Mouse (Mus musculus) spleen, adult 2 months (tissue): ENCODE measurements around the gene Nr2f1. TPM values are rescaled to one million over a fixed set of nuclear protein-coding genes. Genes with fewer than 3 reads are reported as not detected.
A peak's percentile ranks its signal among the peaks of the same experiment; 100 is the strongest.

Experiments used
- DNase-seq, 2 experiments: peaks; one replicate each; pipeline versions ENCODE4 v3.0.0 to v3.0.0-alpha.2; 2012 to 2021; ENCODE audit warnings: low spot score in 2 of 2, low read depth in 1 of 2
- H3K27ac ChIP-seq: fragments of 200-500 bp; 2 replicates; pipeline ENCODE4 v1.5.1; 2012; ENCODE audit warnings: low read length, inconsistent platforms; ENCODE audit not compliant: insufficient read depth
- H3K27me3 ChIP-seq: fragments of 200-500 bp; 2 replicates; pipeline ENCODE4 v1.6.1; 2012; ENCODE audit warnings: mild to moderate bottlenecking, moderate library complexity, low read length, inconsistent platforms; ENCODE audit not compliant: control insufficient read depth, insufficient read depth
- H3K36me3 ChIP-seq: fragments of 200-500 bp; 2 replicates; pipeline ENCODE4 v1.6.1; 2012; ENCODE audit warnings: mild to moderate bottlenecking, low read length, inconsistent platforms; ENCODE audit not compliant: control insufficient read depth, insufficient read depth
- H3K4me1 ChIP-seq: fragments of 200-500 bp; 2 replicates; pipeline ENCODE4 v1.6.1; 2011; ENCODE audit warnings: inconsistent platforms; ENCODE audit not compliant: control insufficient read depth, insufficient read depth, insufficient read length
- H3K4me3 ChIP-seq: fragments of 200-500 bp; 2 replicates; pipeline ENCODE4 v1.5.1; 2011; ENCODE audit warnings: mild to moderate bottlenecking, inconsistent platforms; ENCODE audit not compliant: insufficient read depth, insufficient read length; ENCODE audit errors: extremely low read depth
- CTCF ChIP-seq: fragments of 200-500 bp; IDR thresholded peaks from 2 replicates; pipeline ENCODE4 v1.5.1; 2011; ENCODE audit warnings: mild to moderate bottlenecking, inconsistent platforms; ENCODE audit not compliant: insufficient read depth, insufficient read length, insufficient replicate concordance; ENCODE audit errors: extremely low read depth
- POLR2A ChIP-seq: fragments of 200-500 bp; IDR thresholded peaks from 2 replicates; pipeline ENCODE4 v1.6.1; 2011; ENCODE audit warnings: low read depth, low read length, inconsistent platforms
- WGBS: fragments of 180-500 bp; shearing (Covaris S2); methylation state at CpG from one replicate; pipeline ENCODE4 v1.1.7; 2018; 5-methylcytosine and 5-hydroxymethylcytosine counted together
- polyA plus RNA-seq: library from polyadenylated mRNA; depleted of rRNA; stranded (reverse); fragments of >200 nt; gene quantifications from 2 replicates; pipeline ENCODE4 v1.2.3, GENCODE M21; 2012

Gene Nr2f1
- polyA plus RNA-seq, 1 experiment, result 4.0 TPM

- H3K27ac ChIP-seq, result no peak overlapping the region
- no peak for DNase-seq
- TF ChIP-seq POLR2A, result no peak
- no peak for TF ChIP-seq CTCF
- H3K4me1 ChIP-seq, result no peaks in the 10 kb centered on the region
- H3K36me3 ChIP-seq, result no peaks in the 10 kb centered on the region
- peaks cover 16% of the 10 kb centered on the region for H3K27me3 ChIP-seq
- H3K4me3 ChIP-seq, result no peak overlapping the region
Measured at GRCm38 (mm10) chr13:78205426-78205825, 5.9 kb upstream of the Nr2f1 start.

DNA sequence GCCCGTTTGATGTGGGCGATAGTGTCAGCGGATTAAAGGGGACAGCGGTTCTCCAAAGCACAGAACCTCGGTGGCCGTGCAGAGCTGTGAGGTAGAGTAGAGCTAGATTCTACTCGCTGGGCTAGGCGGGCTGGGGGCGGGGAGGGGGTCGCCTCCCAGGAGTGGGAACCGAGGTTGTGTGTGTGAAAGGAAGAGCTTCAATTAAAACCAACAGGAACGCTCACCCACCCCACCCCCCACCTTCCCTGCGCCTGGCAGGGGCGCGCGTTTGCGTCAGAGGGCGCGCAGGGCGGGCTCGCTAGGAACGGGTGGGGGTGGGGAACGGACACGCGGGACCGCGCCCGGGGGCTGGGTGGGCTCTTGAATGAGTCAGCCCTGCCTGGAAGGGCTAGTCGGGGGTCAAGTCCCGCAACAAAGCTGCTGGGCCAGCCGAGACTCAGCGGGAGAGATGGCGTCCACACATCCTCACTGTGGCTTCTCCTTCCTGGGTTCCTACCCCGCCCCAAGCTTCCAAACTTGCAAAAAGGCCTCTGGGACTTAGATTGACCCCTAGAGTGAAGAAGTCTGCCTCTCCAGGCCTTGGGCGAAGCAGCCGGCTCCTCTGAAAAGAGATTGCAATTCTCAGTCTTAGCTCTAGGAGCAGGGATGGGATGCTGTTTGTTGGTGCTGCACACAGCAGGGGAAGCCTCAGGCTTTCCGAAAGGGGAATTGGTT, 3.9 kb upstream of the Nr2f1 start:
- H3K36me3 ChIP-seq, result no peaks in the 10 kb centered on the region
- peak overlapping the region; percentile 37 for H3K4me3 ChIP-seq
- TF ChIP-seq CTCF (no peak), POLR2A (no peak)
- H3K27me3 ChIP-seq, result peaks cover 23% of the 10 kb centered on the region
- H3K27ac ChIP-seq, result peak overlapping the region; percentile 57; the same call in 1 of the 2 replicates
- no peaks in the 10 kb centered on the region for H3K4me1 ChIP-seq
- no peak for DNase-seq
- whole genome bisulfite sequencing, result 4% methylated on average over 37 of the region's 37 CpGs

- Histone ChIP-seq H3K36me3 (no peaks in the 10 kb centered on the region), H3K27ac (no peak overlapping the region), H3K27me3 (peaks cover 26% of the 10 kb centered on the region), H3K4me3 (peak overlapping the region; percentile 37; the same call in 1 of the 2 replicates), H3K4me1 (no peaks in the 10 kb centered on the region)
- WGBS, result 6% methylated on average over 47 of the region's 47 CpGs
- DNase-seq, result no peak
- TF ChIP-seq CTCF (no peak), POLR2A (no peak)
Measured at GRCm38 (mm10) chr13:78202574-78203347, 3.2 kb upstream of the Nr2f1 start.

GRCm38 (mm10) chr13:78201871-78202565, 2.5 kb upstream of the Nr2f1 start:
- H3K4me1 ChIP-seq, result no peaks in the 10 kb centered on the region
- no peaks in the 10 kb centered on the region for H3K36me3 ChIP-seq
- no peak overlapping the region for H3K4me3 ChIP-seq
- no peak overlapping the region for H3K27ac ChIP-seq
- WGBS, result 15% methylated on average over 22 of the region's 22 CpGs
- no peak for TF ChIP-seq POLR2A
- TF ChIP-seq CTCF, result no peak
- peaks cover 31% of the 10 kb centered on the region for H3K27me3 ChIP-seq
- no peak for DNase-seq

DNA sequence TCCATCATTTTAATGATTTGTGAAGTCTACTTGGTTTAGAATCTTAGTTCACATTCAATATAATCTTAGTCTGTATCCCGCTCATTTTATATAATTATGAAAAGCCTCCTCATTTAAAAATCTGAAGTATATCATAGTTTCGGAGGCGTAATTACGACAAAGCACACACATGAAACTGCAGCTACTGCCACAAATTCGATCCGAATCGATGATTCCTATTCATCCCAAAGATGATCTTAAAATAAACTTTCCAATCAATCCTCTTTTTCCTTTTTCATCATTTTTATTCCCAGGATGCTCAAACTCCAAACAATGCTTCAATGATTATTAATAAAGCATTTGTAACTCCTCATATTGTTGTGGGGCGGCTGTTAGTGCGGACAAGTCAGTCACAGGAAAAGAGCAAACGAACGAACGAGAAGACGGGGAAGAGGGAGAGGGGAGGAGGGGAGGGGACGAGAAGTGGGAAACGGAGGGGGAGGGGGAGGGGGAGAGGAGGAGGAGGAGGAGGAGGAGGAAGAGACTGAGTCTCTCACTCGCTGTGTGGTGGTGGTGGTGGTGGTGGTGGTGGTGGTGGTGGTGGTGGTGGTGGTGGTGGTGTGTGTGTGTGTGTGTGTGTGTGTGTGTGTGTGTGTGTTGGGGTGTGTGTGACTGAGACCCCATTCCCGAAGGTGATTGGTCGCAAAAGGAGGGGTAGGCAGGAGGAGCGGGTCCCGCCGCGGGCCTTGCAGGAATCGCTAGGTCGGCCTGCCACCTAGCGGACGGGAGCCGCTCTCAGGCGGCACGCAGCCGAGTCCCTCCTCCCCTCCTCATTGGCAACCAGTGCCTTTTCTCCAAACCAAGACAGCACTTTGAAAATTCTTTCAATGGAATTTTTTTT, 1.7 kb upstream of the Nr2f1 start:
- Histone ChIP-seq H3K27ac (no peak overlapping the region), H3K27me3 (peaks cover 32% of the 10 kb centered on the region), H3K36me3 (no peaks in the 10 kb centered on the region), H3K4me1 (no peaks in the 10 kb centered on the region), H3K4me3 (peak overlapping the region; percentile 3)
- WGBS, result 7% methylated on average over 27 of the region's 30 CpGs
- DNase-seq, result peak in 1 of 2 experiments; percentile 31
- TF ChIP-seq CTCF (peak; percentile 68), POLR2A (no peak)

- peaks cover 33% of the 10 kb centered on the region for H3K27me3 ChIP-seq
- H3K4me3 ChIP-seq, result no peak overlapping the region
- TF ChIP-seq POLR2A (no peak), CTCF (no peak)
- no peak overlapping the region for H3K27ac ChIP-seq
- WGBS, result 4% methylated on average over 9 of the region's 9 CpGs
- no peaks in the 10 kb centered on the region for H3K4me1 ChIP-seq
- DNase-seq, result no peak
- no peaks in the 10 kb centered on the region for H3K36me3 ChIP-seq
Measured at GRCm38 (mm10) chr13:78200407-78200806, 850 bp upstream of the Nr2f1 start.
